Mouse (Mus musculus): Measurements from ENCODE around the gene Pzp. TPM values are rescaled to one million over a fixed set of nuclear protein-coding genes. Genes with fewer than 3 reads are reported as not detected.

Gene Pzp
- polyA plus RNA-seq, 1 experiment from 2014 or later = 1.4 TPM

DNA sequence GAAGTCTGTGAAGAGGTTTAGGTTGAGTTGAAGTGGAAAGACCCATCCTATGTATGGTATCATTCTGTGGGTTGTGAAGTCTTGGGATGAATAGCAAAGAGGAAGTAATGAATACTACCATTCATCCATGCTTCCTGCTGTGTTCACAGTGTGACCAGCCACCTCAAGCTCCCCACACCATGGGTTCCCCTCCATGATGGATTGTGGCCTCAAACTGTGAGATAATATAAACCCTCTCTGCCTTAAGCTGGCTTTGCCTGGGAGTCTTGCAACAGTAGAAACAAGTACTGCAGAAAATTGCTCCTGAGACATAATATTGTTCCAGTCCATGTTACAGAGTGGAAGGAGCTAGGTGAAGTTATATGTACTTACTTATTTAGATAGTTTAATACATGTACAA is 64.9 kb downstream of the Pzp start:
- no peak overlapping the region for H3K27ac ChIP-seq (ENCODE audit: low read length)
- no peaks in the 10 kb centered on the region for H3K36me3 ChIP-seq (ENCODE audit: insufficient read depth, low read length)
- no peak for ATAC-seq (ENCODE audit: low FRiP score, low TSS enrichment)
- H3K4me1 ChIP-seq (ENCODE audit: insufficient read depth, low read length) = no peaks in the 10 kb centered on the region
- H3K4me3 ChIP-seq (ENCODE audit: low read length) = no peak overlapping the region
- no peak overlapping the region for H3K4me2 ChIP-seq (replicated peaks; ENCODE audit: low read depth, low read length)
- no peaks in the 10 kb centered on the region for H3K27me3 ChIP-seq (ENCODE audit: insufficient read depth, low read length)
- H3K9me3 ChIP-seq (ENCODE audit: low read length) = no peaks in the 10 kb centered on the region
- H3K9ac ChIP-seq (replicated peaks; ENCODE audit: low read length) = no peak overlapping the region

- ATAC-seq (ENCODE audit: low FRiP score, low TSS enrichment) = no peak
- WGBS = 78% methylated on average over 14 of the region's 14 CpGs
These were observed 65.6 kb downstream of the Pzp start for GRCm38 (mm10) chr6:128460729-128461503.

GRCm38 (mm10) chr6:128460321-128460720 is 66.2 kb downstream of the Pzp start:
- no peak overlapping the region for H3K4me3 ChIP-seq (ENCODE audit: low read length)
- H3K9ac ChIP-seq (replicated peaks; ENCODE audit: low read length) = no peak overlapping the region
- ATAC-seq (ENCODE audit: low FRiP score, low TSS enrichment) = no peak
- no peaks in the 10 kb centered on the region for H3K27me3 ChIP-seq (ENCODE audit: insufficient read depth, low read length)
- no peak overlapping the region for H3K4me2 ChIP-seq (replicated peaks; ENCODE audit: low read depth, low read length)
- 38% methylated on average over 2 of the region's 2 CpGs for WGBS
- H3K36me3 ChIP-seq (ENCODE audit: insufficient read depth, low read length) = no peaks in the 10 kb centered on the region
- no peaks in the 10 kb centered on the region for H3K4me1 ChIP-seq (ENCODE audit: insufficient read depth, low read length)
- H3K9me3 ChIP-seq (ENCODE audit: low read length) = no peaks in the 10 kb centered on the region
- H3K27ac ChIP-seq (ENCODE audit: low read length) = no peak overlapping the region

More at GRCm38 (mm10) chr6:128460729-128461503, 65.6 kb downstream of the Pzp start:
- Histone ChIP-seq H3K4me3 (ENCODE audit: low read length) (no peak overlapping the region), H3K27ac (ENCODE audit: low read length) (no peak overlapping the region), H3K9ac (replicated peaks; ENCODE audit: low read length) (no peak overlapping the region), H3K9me3 (ENCODE audit: low read length) (no peaks in the 10 kb centered on the region), H3K4me2 (replicated peaks; ENCODE audit: low read depth, low read length) (no peak overlapping the region), H3K36me3 (ENCODE audit: insufficient read depth, low read length) (no peaks in the 10 kb centered on the region), H3K27me3 (ENCODE audit: insufficient read depth, low read length) (no peaks in the 10 kb centered on the region), H3K4me1 (ENCODE audit: insufficient read depth, low read length) (no peaks in the 10 kb centered on the region)

GRCm38 (mm10) chr6:128457186-128457585 is 69.3 kb downstream of the Pzp start:
- H3K27ac ChIP-seq (ENCODE audit: low read length) = no peak overlapping the region
- 0 out of 2 replicates have a peak, but pooled peaks cover 4% of the 10 kb centered on the region for H3K9me3 ChIP-seq (ENCODE audit: low read length)
- no peak overlapping the region for H3K4me3 ChIP-seq (ENCODE audit: low read length)
- no peaks in the 10 kb centered on the region for H3K27me3 ChIP-seq (ENCODE audit: insufficient read depth, low read length)
- no peak overlapping the region for H3K9ac ChIP-seq (replicated peaks; ENCODE audit: low read length)
- 83% methylated on average over 5 of the region's 5 CpGs for WGBS
- no peaks in the 10 kb centered on the region for H3K36me3 ChIP-seq (ENCODE audit: insufficient read depth, low read length)
- H3K4me2 ChIP-seq (replicated peaks; ENCODE audit: low read depth, low read length) = no peak overlapping the region
- ATAC-seq (ENCODE audit: low FRiP score, low TSS enrichment) = no peak
- no peaks in the 10 kb centered on the region for H3K4me1 ChIP-seq (ENCODE audit: insufficient read depth, low read length)

DNA sequence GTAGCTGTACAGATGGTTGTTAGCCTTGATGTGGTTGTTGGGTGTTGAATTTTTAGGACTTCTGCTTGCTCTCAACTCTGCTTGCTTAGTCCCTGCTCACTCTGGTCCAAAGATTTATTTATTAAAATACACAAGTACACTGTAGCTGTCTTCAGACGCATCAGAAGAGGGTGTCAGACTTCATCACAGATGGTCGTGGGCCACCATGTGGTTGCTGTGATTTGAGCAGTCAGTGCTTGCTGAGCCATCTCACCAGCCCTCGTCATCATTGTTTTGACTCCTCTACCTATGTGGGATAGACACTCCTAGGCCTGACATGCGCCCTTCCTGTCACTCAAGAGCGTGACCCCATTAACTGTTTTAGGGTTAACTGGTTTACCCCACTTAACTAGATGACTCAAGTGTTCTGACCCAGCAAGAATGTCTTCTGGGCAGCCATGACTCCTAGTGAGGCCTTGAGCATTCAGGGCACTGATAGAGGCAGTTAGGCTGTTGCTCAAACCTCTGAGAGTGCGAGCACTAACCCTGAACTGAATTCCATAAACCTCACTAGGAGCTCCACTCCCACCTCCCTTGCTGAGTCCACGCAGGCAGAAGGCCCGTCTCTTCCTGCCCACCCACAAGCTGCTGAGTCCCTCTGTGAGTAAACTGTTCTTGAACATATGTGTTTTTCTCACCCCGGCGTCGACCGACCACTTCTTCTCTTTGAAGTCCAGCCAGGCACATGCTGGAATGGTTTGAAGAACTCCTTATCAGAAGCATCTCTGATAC is 70.5 kb downstream of the Pzp start:
- 62% methylated on average over 12 of the region's 12 CpGs for WGBS

GRCm38 (mm10) chr6:128447063-128447462 is 79.5 kb downstream of the Pzp start:
- Histone ChIP-seq H3K4me1 (ENCODE audit: insufficient read depth, low read length) (peaks cover 5% of the 10 kb centered on the region; the same call in 1 of the 2 replicates), H3K4me3 (ENCODE audit: low read length) (no peak overlapping the region), H3K27ac (ENCODE audit: low read length) (no peak overlapping the region), H3K9me3 (ENCODE audit: low read length) (no peaks in the 10 kb centered on the region), H3K4me2 (replicated peaks; ENCODE audit: low read depth, low read length) (no peak overlapping the region), H3K36me3 (ENCODE audit: insufficient read depth, low read length) (no peaks in the 10 kb centered on the region), H3K9ac (replicated peaks; ENCODE audit: low read length) (no peak overlapping the region), H3K27me3 (ENCODE audit: insufficient read depth, low read length) (no peaks in the 10 kb centered on the region)
- ATAC-seq (ENCODE audit: low FRiP score, low TSS enrichment) = no peak
- WGBS = 97% methylated on average over 5 of the region's 5 CpGs

More for the DNA sequence above, 70.5 kb downstream of the Pzp start:
- no peaks in the 10 kb centered on the region for H3K4me1 ChIP-seq (ENCODE audit: insufficient read depth, low read length)
- H3K4me2 ChIP-seq (replicated peaks; ENCODE audit: low read depth, low read length) = no peak overlapping the region
- no peak for ATAC-seq (ENCODE audit: low FRiP score, low TSS enrichment)
- 0 out of 2 replicates have a peak, but pooled peaks cover 4% of the 10 kb centered on the region for H3K9me3 ChIP-seq (ENCODE audit: low read length)
- no peak overlapping the region for H3K9ac ChIP-seq (replicated peaks; ENCODE audit: low read length)
- H3K27me3 ChIP-seq (ENCODE audit: insufficient read depth, low read length) = no peaks in the 10 kb centered on the region
- no peak overlapping the region for H3K4me3 ChIP-seq (ENCODE audit: low read length)
- H3K36me3 ChIP-seq (ENCODE audit: insufficient read depth, low read length) = no peaks in the 10 kb centered on the region
- H3K27ac ChIP-seq (ENCODE audit: low read length) = no peak overlapping the region

DNA sequence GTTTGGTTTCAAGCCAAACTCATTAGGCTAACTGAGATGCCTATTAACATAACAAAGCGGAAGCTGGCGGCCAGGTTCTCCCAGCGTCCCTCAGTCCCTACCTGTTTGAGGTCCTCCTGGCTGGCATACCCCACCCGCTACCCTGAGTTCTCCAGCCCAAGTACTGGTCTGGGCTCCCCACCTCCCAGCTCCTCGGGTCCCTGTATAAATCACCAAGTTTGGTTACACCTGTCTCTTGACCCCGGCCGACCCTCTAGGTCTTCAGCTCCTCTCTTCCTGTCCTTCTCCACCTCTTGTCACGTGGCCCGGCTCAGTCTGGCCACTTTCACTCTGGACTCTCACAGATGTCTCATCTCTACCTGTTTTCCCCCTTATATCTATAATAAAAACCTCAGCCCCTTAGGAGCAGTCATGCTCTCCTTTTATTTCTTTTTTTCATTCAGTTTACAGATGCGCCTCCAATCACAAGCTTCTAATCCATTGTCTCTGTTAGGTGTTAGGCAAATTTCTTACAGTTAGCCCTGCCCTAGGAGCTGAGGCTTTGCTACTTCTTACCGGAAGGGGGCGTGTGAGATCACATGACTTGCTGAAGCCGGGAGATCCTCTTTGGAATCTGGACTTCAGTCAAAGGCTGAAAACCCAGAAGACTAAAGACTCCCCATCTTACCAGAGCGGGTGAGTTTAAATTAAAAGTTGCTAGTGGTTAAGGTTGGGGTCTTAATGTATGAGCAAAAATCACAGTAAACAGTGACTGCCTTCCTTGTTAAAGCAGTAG is 80.6 kb downstream of the Pzp start:
- Histone ChIP-seq H3K27ac (ENCODE audit: low read length) (no peak overlapping the region), H3K9ac (replicated peaks; ENCODE audit: low read length) (peak overlapping the region; percentile 49; the same call in 1 of the 2 replicates), H3K4me2 (replicated peaks; ENCODE audit: low read depth, low read length) (peak overlapping the region; percentile 51), H3K27me3 (ENCODE audit: insufficient read depth, low read length) (no peaks in the 10 kb centered on the region), H3K4me3 (ENCODE audit: low read length) (peak overlapping the region; percentile 26), H3K36me3 (ENCODE audit: insufficient read depth, low read length) (no peaks in the 10 kb centered on the region), H3K4me1 (ENCODE audit: insufficient read depth, low read length) (peaks cover 5% of the 10 kb centered on the region; the same call in 1 of the 2 replicates), H3K9me3 (ENCODE audit: low read length) (no peaks in the 10 kb centered on the region)
- WGBS = 11% methylated on average over 14 of the region's 14 CpGs
- ATAC-seq (ENCODE audit: low FRiP score, low TSS enrichment) = peak; percentile 75

- 94% methylated on average over 2 of the region's 2 CpGs for WGBS
- H3K4me3 ChIP-seq (ENCODE audit: low read length) = no peak overlapping the region
- H3K9ac ChIP-seq (replicated peaks; ENCODE audit: low read length) = no peak overlapping the region
- H3K4me2 ChIP-seq (replicated peaks; ENCODE audit: low read depth, low read length) = no peak overlapping the region
- ATAC-seq (ENCODE audit: low FRiP score, low TSS enrichment) = no peak
- peaks cover 19% of the 10 kb centered on the region for H3K4me1 ChIP-seq (ENCODE audit: insufficient read depth, low read length)
- no peak overlapping the region for H3K27ac ChIP-seq (ENCODE audit: low read length)
- H3K36me3 ChIP-seq (ENCODE audit: insufficient read depth, low read length) = peaks cover 13% of the 10 kb centered on the region
- H3K9me3 ChIP-seq (ENCODE audit: low read length) = no peaks in the 10 kb centered on the region
- no peaks in the 10 kb centered on the region for H3K27me3 ChIP-seq (ENCODE audit: insufficient read depth, low read length)
These were observed 86.3 kb downstream of the Pzp start for GRCm38 (mm10) chr6:128440238-128440637.

DNA sequence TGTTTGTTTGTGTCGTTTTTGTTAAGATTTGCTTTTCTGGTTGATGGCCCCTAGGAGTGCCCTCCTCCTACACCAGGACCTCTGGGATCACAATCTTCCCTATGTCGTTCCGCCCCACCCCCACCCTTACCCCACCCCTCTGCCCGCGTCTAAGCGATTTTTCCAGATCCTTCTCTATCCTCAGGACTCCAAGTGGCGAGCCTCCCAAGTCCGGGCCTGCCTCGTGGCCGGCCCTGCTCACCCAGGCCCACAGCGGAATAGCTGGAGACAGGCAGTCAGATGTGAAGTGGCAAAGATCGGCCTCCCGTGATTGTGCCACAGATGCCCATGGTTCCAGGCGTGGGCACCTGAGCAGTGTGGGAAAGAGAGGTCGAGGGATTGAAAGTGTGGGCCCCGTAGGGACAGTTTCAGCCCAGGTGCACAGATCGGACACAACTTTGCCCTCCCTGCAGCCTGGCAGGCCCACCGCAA is 87.6 kb downstream of the Pzp start:
- H3K4me1 ChIP-seq (ENCODE audit: insufficient read depth, low read length) = peaks cover 19% of the 10 kb centered on the region
- H3K27me3 ChIP-seq (ENCODE audit: insufficient read depth, low read length) = no peaks in the 10 kb centered on the region
- peak; percentile 57 for ATAC-seq (ENCODE audit: low FRiP score, low TSS enrichment)
- H3K4me3 ChIP-seq (ENCODE audit: low read length) = peak overlapping the region; percentile 98
- WGBS = 17% methylated on average over 17 of the region's 18 CpGs
- H3K4me2 ChIP-seq (replicated peaks; ENCODE audit: low read depth, low read length) = peak overlapping the region; percentile 70
- H3K27ac ChIP-seq (ENCODE audit: low read length) = peak overlapping the region; percentile 98
- peak overlapping the region; percentile 97 for H3K9ac ChIP-seq (replicated peaks; ENCODE audit: low read length)
- no peaks in the 10 kb centered on the region for H3K9me3 ChIP-seq (ENCODE audit: low read length)
- peaks cover 26% of the 10 kb centered on the region for H3K36me3 ChIP-seq (ENCODE audit: insufficient read depth, low read length)
